Mouse (Mus musculus) ES-E14 (cell line): ENCODE results near the gene Gpam. TPM values are rescaled to one million over a fixed set of nuclear protein-coding genes. Genes with fewer than 3 reads are reported as not detected.

Experiments
- DNase-seq: peaks from one replicate; pipeline ENCODE4 v3.0.0-alpha.2; 2013; ENCODE audit warnings: low read depth, low spot score
- H3K27ac ChIP-seq: 2 replicates; pipeline ENCODE4 v1.5.1; 2012; ENCODE audit warnings: low read depth, mild to moderate bottlenecking, low read length, moderate library complexity, mixed read lengths; ENCODE audit not compliant: poor library complexity, insufficient read depth, severe bottlenecking
- H3K36me3 ChIP-seq: 2 replicates; pipeline ENCODE4 v1.6.1; 2012; ENCODE audit warnings: mild to moderate bottlenecking, low read length, moderate library complexity, mixed read lengths; ENCODE audit not compliant: control insufficient read depth, poor library complexity, insufficient read depth, severe bottlenecking
- H3K4me1 ChIP-seq, 2 experiments: fragments of 150-350 bp in 1 of 2; sonication (generic) in 1 of 2; 2 replicates each; pipeline ENCODE4 v1.6.1; 2012; ENCODE audit warnings: low read length in 2 of 2, mild to moderate bottlenecking in 1 of 2, mixed read lengths in 1 of 2; ENCODE audit not compliant: control insufficient read depth in 2 of 2, insufficient read depth in 2 of 2, poor library complexity in 1 of 2
- H3K4me3 ChIP-seq, 2 experiments: fragments of 150-350 bp in 1 of 2; sonication (generic) in 1 of 2; 2 replicates each; pipeline ENCODE4 v1.5.1; 2012; ENCODE audit warnings: low read length in 2 of 2, low read depth in 1 of 2, mild to moderate bottlenecking in 1 of 2, mixed read lengths in 1 of 2; ENCODE audit not compliant: insufficient read depth in 1 of 2, poor library complexity in 1 of 2, severe bottlenecking in 1 of 2
- H3K9ac ChIP-seq: 2 replicates; pipeline ENCODE4 v1.6.1; 2012; ENCODE audit warnings: low read depth, mild to moderate bottlenecking, low read length, mixed read lengths; ENCODE audit not compliant: poor library complexity, insufficient read depth, severe bottlenecking
- H3K9me3 ChIP-seq: fragments of 150-350 bp; sonication (generic); 2 replicates; pipeline ENCODE4 v1.6.1; 2012; ENCODE audit warnings: low read depth, mild to moderate bottlenecking, low read length; ENCODE audit not compliant: control insufficient read depth, insufficient read depth
- CHD2 ChIP-seq: IDR thresholded peaks from 2 replicates; pipeline ENCODE4 v1.6.1; 2014; ENCODE audit warnings: mild to moderate bottlenecking, low read depth, low read length, inconsistent platforms
- HCFC1 ChIP-seq: IDR thresholded peaks from 2 replicates; pipeline ENCODE4 v1.6.1; 2012; ENCODE audit warnings: low read length, inconsistent platforms, borderline replicate concordance; ENCODE audit not compliant: insufficient read depth
- MAFK ChIP-seq: IDR thresholded peaks from 2 replicates; pipeline ENCODE4 v1.6.1; 2014; ENCODE audit warnings: mild to moderate bottlenecking, low read depth, low read length, inconsistent platforms; ENCODE audit not compliant: insufficient read depth
- ZC3H11A ChIP-seq: IDR thresholded peaks from 2 replicates; pipeline ENCODE4 v1.6.1; 2012; ENCODE audit warnings: low read depth, mild to moderate bottlenecking, inconsistent platforms, low read length, borderline replicate concordance
- ZNF384 ChIP-seq: IDR thresholded peaks from 2 replicates; pipeline ENCODE4 v1.6.1; 2012; ENCODE audit warnings: low read depth, low read length, inconsistent platforms
- in situ Hi-C, 2 experiments: fragments of 600-800 bp; cut with MboI; formaldehyde crosslinking; loops; one replicate each; pipeline ENCODE4 v1.15.1; 2025; ENCODE audit warnings: low sequenced_read_pairs in 2 of 2, inconsistent platforms in 1 of 2; ENCODE audit not compliant: unreplicated experiment in 2 of 2
- total RNA-seq: library from RNA; depleted of rRNA; stranded (reverse); fragments of 300-350 nt; gene quantifications from 2 replicates; pipeline ENCODE4 v1.2.3, GENCODE M21; 2012

Gene Gpam
- total RNA-seq, 1 experiment = 16.6 TPM

DNA sequence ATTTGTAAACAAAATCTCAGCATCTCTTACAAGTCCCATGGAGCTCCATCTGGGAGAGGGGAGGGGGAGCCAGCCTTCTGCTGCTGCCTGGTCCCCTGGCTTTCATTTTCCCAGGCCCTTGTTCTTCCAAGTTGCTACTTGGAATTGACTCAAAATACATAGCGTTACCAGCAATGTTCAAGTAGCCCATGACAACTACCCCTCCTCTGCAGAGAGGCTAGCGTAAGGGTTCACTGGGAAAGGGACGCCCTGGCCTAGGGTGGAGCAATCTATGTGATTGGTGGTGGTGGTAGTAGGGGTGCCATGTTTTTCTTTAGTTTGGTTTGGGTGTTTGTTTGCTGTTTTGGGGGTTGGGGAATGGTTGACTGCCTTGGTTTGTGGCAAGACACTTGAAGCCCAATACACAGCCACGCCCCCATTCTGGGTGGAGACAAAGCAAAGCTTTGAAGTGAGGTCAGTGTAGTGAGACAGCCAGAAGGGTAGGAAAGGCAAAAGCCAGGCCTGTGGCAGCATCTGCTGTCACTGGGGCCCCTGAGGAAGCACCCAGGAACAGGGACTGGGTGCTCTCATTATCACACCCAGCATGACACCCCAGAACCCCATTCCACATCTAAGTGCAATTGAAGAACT, 4.6 kb downstream of the Gpam start:
- TF ChIP-seq CHD2 (no peak), ZC3H11A (no peak), MAFK (no peak), HCFC1 (no peak), ZNF384 (no peak)

GRCm38 (mm10) chr19:55121836-55122235, 5.2 kb downstream of the Gpam start:
- no peaks in the 10 kb centered on the region for H3K9me3 ChIP-seq
- H3K27ac ChIP-seq = no peak overlapping the region
- no peak overlapping the region for H3K4me3 ChIP-seq
- no peak overlapping the region for H3K9ac ChIP-seq
- no peaks in the 10 kb centered on the region for H3K36me3 ChIP-seq
- DNase-seq = no peak
- in situ Hi-C loops = no loop called here
- TF ChIP-seq MAFK (no peak), HCFC1 (no peak), ZNF384 (no peak), CHD2 (no peak), ZC3H11A (no peak)
- peaks cover 2 to 4% of the 10 kb centered on the region in 2 experiments; a peak in 3 of 4 replicates for H3K4me1 ChIP-seq

More for the DNA sequence above, 4.6 kb downstream of the Gpam start:
- in situ Hi-C loops = no loop called here
- Histone ChIP-seq H3K9me3 (no peaks in the 10 kb centered on the region), H3K27ac (no peak overlapping the region), H3K4me3 (no peak overlapping the region), H3K4me1 (peaks cover 2 to 4% of the 10 kb centered on the region in 2 experiments; a peak in 3 of 4 replicates), H3K9ac (no peak overlapping the region), H3K36me3 (no peaks in the 10 kb centered on the region)
- DNase-seq = peak; percentile 49

DNA sequence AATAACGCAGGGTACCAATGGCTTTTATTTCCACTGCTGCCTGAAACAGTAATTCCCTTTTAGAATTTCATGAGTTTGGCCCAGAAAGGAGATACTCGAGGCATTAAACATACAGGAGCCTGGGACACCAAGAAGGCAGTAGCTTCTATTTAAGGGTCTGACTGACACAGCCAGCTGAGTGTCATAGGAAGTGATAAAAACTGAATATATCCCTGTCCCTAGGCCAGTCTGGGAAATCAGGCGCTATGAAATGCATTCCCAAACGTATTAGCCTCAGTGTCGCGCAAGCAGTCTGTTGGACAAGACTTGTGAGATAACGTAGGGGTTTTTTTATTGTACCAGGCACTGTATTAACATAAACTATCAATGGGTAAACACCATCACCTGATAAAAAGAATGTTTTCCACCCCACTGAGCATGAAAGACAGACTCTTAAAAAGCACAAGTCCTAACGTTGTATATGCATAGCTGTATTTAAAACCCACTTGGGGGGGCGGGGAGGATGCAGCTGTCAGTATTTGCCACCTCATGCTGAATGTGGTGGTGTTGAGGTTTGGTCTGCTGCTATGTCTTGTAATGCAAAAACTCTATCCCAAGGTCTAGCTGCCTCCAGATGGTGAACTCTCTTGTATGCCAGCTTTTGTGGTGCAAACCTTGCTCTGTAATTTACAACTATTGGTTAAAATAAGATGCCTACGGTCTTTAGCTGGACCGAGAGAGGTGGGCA, 6.4 kb downstream of the Gpam start:
- TF ChIP-seq ZC3H11A (no peak), CHD2 (no peak), MAFK (peak; percentile 44; the same call in 1 of the 2 replicates), ZNF384 (no peak), HCFC1 (no peak)
- no peaks in the 10 kb centered on the region for H3K36me3 ChIP-seq
- in situ Hi-C loops = no loop called here
- H3K4me3 ChIP-seq = no peak overlapping the region
- no peaks in the 10 kb centered on the region for H3K9me3 ChIP-seq
- no peak for DNase-seq
- H3K9ac ChIP-seq = no peak overlapping the region
- H3K27ac ChIP-seq = no peak overlapping the region
- H3K4me1 ChIP-seq = peaks cover 2 to 4% of the 10 kb centered on the region in 2 experiments; a peak in 3 of 4 replicates

DNA sequence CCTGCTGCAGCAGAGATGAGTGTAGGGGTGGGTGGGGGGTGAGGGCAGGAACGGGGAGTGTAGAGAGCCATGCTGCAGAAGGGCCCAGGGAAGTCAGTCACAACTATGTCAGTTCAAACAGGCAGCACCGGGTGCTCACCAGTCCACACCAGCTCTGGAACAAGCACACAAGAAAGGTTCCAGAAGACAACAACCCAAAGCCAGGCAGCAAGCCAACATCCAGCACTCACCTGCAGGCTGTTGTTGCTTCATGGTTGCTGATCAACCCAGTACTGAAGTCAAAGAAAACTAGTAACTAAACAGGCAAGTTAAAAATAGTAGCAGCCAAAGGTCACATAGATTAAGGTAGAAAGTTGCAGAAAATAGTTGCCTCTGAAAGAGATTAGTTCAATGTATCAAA, 7.5 kb downstream of the Gpam start:
- Histone ChIP-seq H3K4me3 (no peak overlapping the region), H3K9ac (no peak overlapping the region), H3K4me1 (peaks cover 2 to 4% of the 10 kb centered on the region in 2 experiments; a peak in 3 of 4 replicates), H3K36me3 (no peaks in the 10 kb centered on the region), H3K9me3 (no peaks in the 10 kb centered on the region), H3K27ac (no peak overlapping the region)
- DNase-seq = no peak
- in situ Hi-C loops = no loop called here
- TF ChIP-seq ZC3H11A (no peak), MAFK (no peak), ZNF384 (no peak), CHD2 (no peak), HCFC1 (no peak)
